Mouse (Mus musculus): ENCODE measurements around the gene Negr1. TPM values are rescaled to one million over a fixed set of nuclear protein-coding genes. Genes with fewer than 3 reads are reported as not detected.

The Negr1 gene
- polyA plus RNA-seq, 1 experiment from 2014 or later: 1.3 TPM

- H3K4me2 ChIP-seq: no peak overlapping the region
- no peaks in the 10 kb centered on the region for H3K4me1 ChIP-seq (replicated peaks)
- no peak overlapping the region for H3K27ac ChIP-seq
- no peaks in the 10 kb centered on the region for H3K36me3 ChIP-seq
- no peaks in the 10 kb centered on the region for H3K27me3 ChIP-seq
- 78% methylated on average over 2 of the region's 2 CpGs for WGBS
- no peak for ATAC-seq (replicated peaks; ENCODE audit: insufficient number of reproducible peaks, insufficient read depth, low FRiP score, low read depth)
- no peak overlapping the region for H3K9ac ChIP-seq
- H3K4me3 ChIP-seq: no peak overlapping the region
- H3K9me3 ChIP-seq (replicated peaks): no peaks in the 10 kb centered on the region
These were observed 409.5 kb downstream of the Negr1 start for GRCm38 (mm10) chr3:156971104-156971503.

DNA sequence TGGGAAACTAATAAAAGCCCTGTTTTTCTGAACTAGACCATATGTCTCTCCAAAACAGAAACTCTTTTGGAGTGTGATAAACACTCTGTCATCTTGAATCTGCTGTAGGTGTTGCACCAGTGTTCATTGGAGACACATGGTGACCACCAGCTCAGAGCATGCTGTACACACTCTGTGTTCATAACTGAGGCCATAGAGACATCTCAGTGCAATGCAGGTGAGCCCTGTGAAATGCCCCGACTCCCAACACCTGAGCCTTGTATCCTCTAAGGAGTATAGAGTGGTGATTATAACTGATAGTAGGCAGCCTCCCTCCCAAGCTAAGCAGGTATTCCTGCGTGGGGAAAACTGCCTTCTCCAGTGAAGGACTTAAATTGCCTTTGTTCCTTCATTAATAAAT is 415.2 kb downstream of the Negr1 start:
- 60% methylated on average over 2 of the region's 2 CpGs for WGBS
- H3K9me3 ChIP-seq (replicated peaks): no peaks in the 10 kb centered on the region
- no peak for ATAC-seq (replicated peaks; ENCODE audit: insufficient number of reproducible peaks, insufficient read depth, low FRiP score, low read depth)

GRCm38 (mm10) chr3:156980042-156980716 is 418.6 kb downstream of the Negr1 start:
- Histone ChIP-seq H3K27ac (no peak overlapping the region), H3K4me1 (replicated peaks) (peaks cover 3% of the 10 kb centered on the region; the same call in 1 of the 2 replicates), H3K9ac (no peak overlapping the region), H3K27me3 (no peaks in the 10 kb centered on the region), H3K4me3 (no peak overlapping the region), H3K36me3 (no peaks in the 10 kb centered on the region), H3K9me3 (replicated peaks) (no peaks in the 10 kb centered on the region), H3K4me2 (no peak overlapping the region)
- ATAC-seq (replicated peaks; ENCODE audit: insufficient number of reproducible peaks, insufficient read depth, low FRiP score, low read depth): no peak
- WGBS: 78% methylated on average over 11 of the region's 11 CpGs

More for the DNA sequence above, 415.2 kb downstream of the Negr1 start:
- Histone ChIP-seq H3K4me2 (no peak overlapping the region), H3K4me3 (no peak overlapping the region), H3K27me3 (no peaks in the 10 kb centered on the region), H3K4me1 (replicated peaks) (no peaks in the 10 kb centered on the region), H3K27ac (no peak overlapping the region), H3K9ac (no peak overlapping the region), H3K36me3 (no peaks in the 10 kb centered on the region)

- WGBS: 22% methylated on average over 4 of the region's 4 CpGs
- no peak overlapping the region for H3K9ac ChIP-seq
- no peak overlapping the region for H3K27ac ChIP-seq
- no peaks in the 10 kb centered on the region for H3K9me3 ChIP-seq (replicated peaks)
- no peak for ATAC-seq (replicated peaks; ENCODE audit: insufficient number of reproducible peaks, insufficient read depth, low FRiP score, low read depth)
- no peak overlapping the region for H3K4me3 ChIP-seq
- H3K4me1 ChIP-seq (replicated peaks): peaks cover 3% of the 10 kb centered on the region; the same call in 1 of the 2 replicates
- H3K27me3 ChIP-seq: no peaks in the 10 kb centered on the region
- H3K4me2 ChIP-seq: no peak overlapping the region
- H3K36me3 ChIP-seq: no peaks in the 10 kb centered on the region
These were observed 420.5 kb downstream of the Negr1 start for GRCm38 (mm10) chr3:156982102-156982501.

DNA sequence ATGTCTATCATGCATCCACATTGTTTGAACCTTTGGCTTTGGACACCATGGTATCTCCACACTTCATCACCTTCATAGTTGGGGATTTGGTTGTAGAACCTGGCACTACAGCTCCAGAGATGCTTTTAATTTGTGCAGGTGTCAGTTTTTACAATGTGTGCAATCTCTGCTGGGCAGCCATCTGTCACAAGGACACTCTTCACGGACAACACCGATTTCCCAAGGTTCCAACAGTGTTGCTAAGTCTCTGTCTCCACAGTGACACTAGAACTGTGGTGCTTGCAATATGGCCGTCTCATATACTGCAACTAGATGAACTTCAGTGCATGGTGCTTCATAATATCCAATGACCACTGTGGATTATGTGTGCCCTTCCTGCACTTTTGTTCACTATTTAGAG is 425.5 kb downstream of the Negr1 start:
- 86% methylated on average over 3 of the region's 3 CpGs for WGBS
- ATAC-seq (replicated peaks; ENCODE audit: insufficient number of reproducible peaks, insufficient read depth, low FRiP score, low read depth): no peak

GRCm38 (mm10) chr3:156992171-156992570 is 430.6 kb downstream of the Negr1 start:
- no peak for ATAC-seq (replicated peaks; ENCODE audit: insufficient number of reproducible peaks, insufficient read depth, low FRiP score, low read depth)
- H3K4me3 ChIP-seq: no peak overlapping the region
- no peaks in the 10 kb centered on the region for H3K36me3 ChIP-seq
- no peaks in the 10 kb centered on the region for H3K9me3 ChIP-seq (replicated peaks)
- no peak overlapping the region for H3K27ac ChIP-seq
- no peak overlapping the region for H3K9ac ChIP-seq
- WGBS: 44% methylated on average over 2 of the region's 2 CpGs
- H3K4me1 ChIP-seq (replicated peaks): no peaks in the 10 kb centered on the region
- H3K4me2 ChIP-seq: no peak overlapping the region
- no peaks in the 10 kb centered on the region for H3K27me3 ChIP-seq

More for the DNA sequence above, 425.5 kb downstream of the Negr1 start:
- Histone ChIP-seq H3K4me2 (no peak overlapping the region), H3K9me3 (replicated peaks) (no peaks in the 10 kb centered on the region), H3K9ac (no peak overlapping the region), H3K27ac (no peak overlapping the region), H3K4me1 (replicated peaks) (peaks cover 1% of the 10 kb centered on the region; the same call in 1 of the 2 replicates), H3K27me3 (no peaks in the 10 kb centered on the region), H3K36me3 (no peaks in the 10 kb centered on the region), H3K4me3 (no peak overlapping the region)

GRCm38 (mm10) chr3:156992811-156993210 is 431.2 kb downstream of the Negr1 start:
- H3K27me3 ChIP-seq: no peaks in the 10 kb centered on the region
- no peak for ATAC-seq (replicated peaks; ENCODE audit: insufficient number of reproducible peaks, insufficient read depth, low FRiP score, low read depth)
- H3K4me2 ChIP-seq: no peak overlapping the region
- no peak overlapping the region for H3K4me3 ChIP-seq
- H3K9me3 ChIP-seq (replicated peaks): no peaks in the 10 kb centered on the region
- WGBS: 73% methylated on average over 1 of the region's 1 CpGs
- no peaks in the 10 kb centered on the region for H3K36me3 ChIP-seq
- H3K9ac ChIP-seq: no peak overlapping the region
- H3K27ac ChIP-seq: no peak overlapping the region
- H3K4me1 ChIP-seq (replicated peaks): no peaks in the 10 kb centered on the region

DNA sequence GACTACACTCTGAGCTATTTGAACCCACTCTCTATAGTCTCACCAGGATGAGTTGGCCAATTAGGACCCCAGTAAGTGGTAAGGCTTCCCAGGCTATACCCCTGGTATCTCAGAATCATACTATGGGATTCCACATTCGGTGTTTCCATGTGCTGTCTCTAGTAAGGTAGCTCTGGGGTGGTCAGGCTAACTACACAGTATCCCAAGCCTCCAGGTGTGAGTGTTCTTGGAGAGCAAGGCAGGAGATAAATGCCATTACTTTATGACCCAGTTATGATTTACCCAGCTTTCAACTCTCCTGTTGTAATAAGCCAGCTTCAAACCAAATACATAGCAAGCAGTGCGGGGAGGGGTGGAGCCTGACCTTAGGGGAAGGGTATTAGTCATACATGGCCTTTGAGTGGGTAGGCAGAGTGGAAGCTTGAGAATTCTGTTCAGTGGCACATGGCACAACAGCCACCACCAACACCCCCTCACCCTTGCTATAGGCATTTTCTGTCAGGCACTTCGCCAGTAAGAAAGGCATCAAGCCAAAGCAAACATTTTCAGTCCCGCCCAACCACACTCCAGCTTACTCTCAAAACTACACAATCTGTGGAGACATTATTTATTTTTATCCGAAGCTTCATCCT is 437.7 kb downstream of the Negr1 start:
- Histone ChIP-seq H3K4me3 (no peak overlapping the region), H3K4me1 (replicated peaks) (no peaks in the 10 kb centered on the region), H3K27ac (no peak overlapping the region), H3K4me2 (no peak overlapping the region), H3K9me3 (replicated peaks) (no peaks in the 10 kb centered on the region), H3K36me3 (no peaks in the 10 kb centered on the region), H3K9ac (no peak overlapping the region), H3K27me3 (no peaks in the 10 kb centered on the region)
- 55% methylated on average over 5 of the region's 5 CpGs for WGBS
- peak; percentile 47; the same call in 1 of the 2 replicates for ATAC-seq (replicated peaks; ENCODE audit: insufficient number of reproducible peaks, insufficient read depth, low FRiP score, low read depth)

GRCm38 (mm10) chr3:157021632-157022031 is 460.0 kb downstream of the Negr1 start:
- no peak overlapping the region for H3K27ac ChIP-seq
- ATAC-seq (replicated peaks; ENCODE audit: insufficient number of reproducible peaks, insufficient read depth, low FRiP score, low read depth): no peak
- no peaks in the 10 kb centered on the region for H3K4me1 ChIP-seq (replicated peaks)
- 55% methylated on average over 2 of the region's 2 CpGs for WGBS
- H3K27me3 ChIP-seq: no peaks in the 10 kb centered on the region
- H3K4me2 ChIP-seq: no peak overlapping the region
- no peaks in the 10 kb centered on the region for H3K36me3 ChIP-seq
- no peak overlapping the region for H3K4me3 ChIP-seq
- no peak overlapping the region for H3K9ac ChIP-seq
- no peaks in the 10 kb centered on the region for H3K9me3 ChIP-seq (replicated peaks)

- no peak for ATAC-seq (replicated peaks; ENCODE audit: insufficient number of reproducible peaks, insufficient read depth, low FRiP score, low read depth)
- H3K27ac ChIP-seq: no peak overlapping the region
- H3K9ac ChIP-seq: no peak overlapping the region
- H3K4me3 ChIP-seq: no peak overlapping the region
- H3K36me3 ChIP-seq: no peaks in the 10 kb centered on the region
- H3K4me2 ChIP-seq: no peak overlapping the region
- no peaks in the 10 kb centered on the region for H3K4me1 ChIP-seq (replicated peaks)
- 79% methylated on average over 6 of the region's 6 CpGs for WGBS
- no peaks in the 10 kb centered on the region for H3K9me3 ChIP-seq (replicated peaks)
- H3K27me3 ChIP-seq: no peaks in the 10 kb centered on the region
These were observed 463.0 kb downstream of the Negr1 start for GRCm38 (mm10) chr3:157024580-157024979.

DNA sequence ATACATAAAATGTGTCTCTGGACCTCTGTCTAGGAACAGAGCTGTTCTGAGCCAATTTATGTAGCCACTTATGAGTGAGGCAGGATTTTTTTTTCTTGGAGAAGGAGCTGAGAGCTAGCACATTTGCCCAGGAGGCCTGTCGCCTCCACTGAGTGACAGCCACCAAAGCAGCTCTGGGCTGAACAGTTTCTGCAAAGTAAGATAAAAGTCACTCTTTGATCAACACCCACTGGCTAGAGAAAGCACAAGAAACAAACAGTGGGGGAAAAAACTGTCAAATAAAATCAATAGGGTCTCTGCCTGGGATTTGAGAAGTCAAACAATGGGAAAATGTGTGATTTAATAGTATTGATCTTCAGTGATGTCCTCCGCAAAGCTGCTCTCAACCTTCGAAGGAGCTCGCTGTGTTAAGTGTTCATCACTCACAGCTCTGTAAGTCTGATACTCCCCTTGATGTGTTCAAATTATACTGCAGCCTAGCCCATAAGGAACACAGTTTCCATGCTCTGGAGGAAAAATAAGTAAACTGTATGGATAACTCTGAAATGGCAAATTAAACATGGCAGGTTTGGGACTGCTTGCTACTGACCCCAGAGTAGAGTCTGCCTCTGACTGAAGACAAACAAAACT is 470.0 kb downstream of the Negr1 start:
- H3K9ac ChIP-seq: no peak overlapping the region
- no peaks in the 10 kb centered on the region for H3K9me3 ChIP-seq (replicated peaks)
- no peak overlapping the region for H3K27ac ChIP-seq
- no peak overlapping the region for H3K4me2 ChIP-seq
- no peaks in the 10 kb centered on the region for H3K36me3 ChIP-seq
- no peak overlapping the region for H3K4me3 ChIP-seq
- H3K27me3 ChIP-seq: no peaks in the 10 kb centered on the region
- 0 out of 2 replicates have a peak, but pooled peaks cover 2% of the 10 kb centered on the region for H3K4me1 ChIP-seq (replicated peaks)
- ATAC-seq (replicated peaks; ENCODE audit: insufficient number of reproducible peaks, insufficient read depth, low FRiP score, low read depth): no peak
- WGBS: 62% methylated on average over 4 of the region's 4 CpGs

Measured in heart, embryonic 15.5 days (tissue).